Mouse (Mus musculus) layer of hippocampus, adult 6 months (tissue): ENCODE data around the gene Ino80d. TPM values are rescaled to one million over a fixed set of nuclear protein-coding genes. Genes with fewer than 3 reads are reported as not detected.

Source experiments
- long read RNA-seq, 2 experiments: library from polyadenylated mRNA; unstranded; transcript quantifications; one replicate each; pipeline ENCODE4 v2.0.0; 2019 to 2020
- microRNA-seq: library from miRNA; unstranded; fragments of <30 nt; microRNA quantifications from one replicate; pipeline ENCODE4 v1.2.0, GENCODE M21; 2020
- polyA plus RNA-seq: library from polyadenylated mRNA; unstranded; fragments of <200 nt; fragmentation: Nextera tagmentation; gene quantifications from 2 replicates; pipeline ENCODE4 v1.2.3, GENCODE M21; 2021

Gene Ino80d
- 4.8 and 5.6 TPM in 2 replicates for polyA plus RNA-seq
- long read RNA-seq, experiment 1, partial matches to known transcripts = 2 of 7 reads
- long read RNA-seq, experiment 1, other reads (novel, unspliced or antisense) = 4 of 7 reads
- long read RNA-seq, experiment 2, partial matches to known transcripts = 0 of 20 reads
- long read RNA-seq, experiment 2, other reads (novel, unspliced or antisense) = 19 of 20 reads

DNA sequence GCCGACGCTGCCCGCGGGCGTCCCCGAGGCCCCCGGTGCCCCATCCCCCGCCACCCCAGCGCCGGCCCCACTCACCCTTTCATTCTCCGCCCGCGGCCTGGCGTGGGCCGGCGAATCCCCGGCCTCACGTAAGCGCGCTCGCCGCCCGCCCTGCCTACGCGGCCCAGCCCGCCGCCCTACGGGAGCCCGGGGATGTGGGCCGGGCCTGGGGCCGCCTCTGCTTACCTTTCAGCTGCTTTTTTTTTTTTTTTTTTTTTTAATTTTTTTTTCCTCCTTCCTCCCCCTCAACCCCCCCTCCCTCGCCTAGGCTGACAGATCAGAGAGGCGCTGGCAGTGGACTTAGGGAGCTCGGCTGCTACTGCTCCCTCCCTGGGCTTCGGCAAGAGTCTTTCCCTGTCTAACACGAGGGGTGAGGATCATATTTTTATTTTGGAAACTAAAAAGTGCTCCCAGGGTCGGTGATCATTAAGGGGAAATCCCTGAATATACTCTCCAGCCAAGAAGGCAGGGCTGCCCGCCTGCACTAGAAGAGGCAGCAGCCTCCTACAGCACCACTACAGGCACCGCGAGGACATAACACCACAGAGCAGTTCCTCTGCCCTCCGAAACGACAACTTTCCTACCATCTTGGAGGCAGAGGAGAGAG lies at the start of gene Ino80d:
TSS of gene Ino80d (minus strand) at position 532 of the 646 bp plus-strand sequence.

Small RNA genes lying within 50 kb of the gene (microRNA-seq; reads per million reads assigned to microRNA genes)
- gene Gm24557 = not detected
- gene Gm44468 = not detected

Other genes starting within 250 kb of the Ino80d start
- gene Eef1b2, start 62.2 kb upstream of the Ino80d start, polyA plus RNA-seq = 543 and 553 TPM in 2 replicates
- gene Ndufs1, start 62.2 kb upstream of the Ino80d start, polyA plus RNA-seq = 135 and 144 TPM in 2 replicates
- gene Gpr1, start 99.9 kb upstream of the Ino80d start, polyA plus RNA-seq = 0.49 and 1.2 TPM in 2 replicates
- gene Zdbf2, start 158.6 kb upstream of the Ino80d start, polyA plus RNA-seq = 2.2 and 2.7 TPM in 2 replicates